Mouse (Mus musculus) lung, adult 18-20 months (tissue): ENCODE measurements around the gene Usp21.

Experiments used
- DNase-seq, 2 experiments: peaks; one replicate each; pipeline ENCODE4 v3.0.0; 2022; ENCODE audit warnings: mixed read lengths in 2 of 2

The Usp21 gene

DNA sequence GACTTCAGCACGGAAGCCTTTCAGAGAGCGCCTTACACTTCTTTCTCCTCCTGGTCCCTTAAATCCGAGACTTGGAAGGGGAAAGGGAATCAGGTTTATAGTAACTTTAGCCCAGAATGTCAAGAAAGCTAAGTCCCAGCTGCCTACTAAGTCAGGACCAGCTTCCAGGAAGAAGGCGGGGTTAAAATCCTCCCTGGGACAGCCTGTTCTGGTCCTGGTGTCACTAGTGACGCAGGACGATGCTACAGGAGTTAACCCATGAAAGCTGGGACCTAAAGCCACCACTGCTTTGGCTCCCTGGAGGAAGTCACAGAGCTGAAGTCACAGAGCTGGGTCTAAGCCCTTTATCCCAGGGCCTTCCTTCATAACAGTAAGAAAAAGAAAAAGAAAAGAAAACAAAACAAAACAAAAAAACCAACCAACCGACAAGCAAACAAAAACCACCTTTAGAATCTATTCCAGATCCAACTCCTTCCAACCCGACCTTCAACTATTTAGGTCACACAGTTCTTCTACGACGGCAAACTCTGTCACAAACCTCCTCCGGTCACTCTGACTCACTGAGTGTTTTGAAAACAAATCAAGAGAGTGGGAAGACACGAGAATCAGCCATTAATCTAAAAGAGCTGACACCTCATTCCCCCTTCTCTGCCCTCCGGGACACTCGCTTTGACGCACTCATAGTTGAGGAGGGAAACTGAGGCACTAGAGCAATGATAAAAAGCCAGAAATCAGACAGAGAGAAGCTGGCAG is 47.6 kb downstream of the Usp21 start:
- peak; percentile 35 to 65 for DNase-seq

DNA sequence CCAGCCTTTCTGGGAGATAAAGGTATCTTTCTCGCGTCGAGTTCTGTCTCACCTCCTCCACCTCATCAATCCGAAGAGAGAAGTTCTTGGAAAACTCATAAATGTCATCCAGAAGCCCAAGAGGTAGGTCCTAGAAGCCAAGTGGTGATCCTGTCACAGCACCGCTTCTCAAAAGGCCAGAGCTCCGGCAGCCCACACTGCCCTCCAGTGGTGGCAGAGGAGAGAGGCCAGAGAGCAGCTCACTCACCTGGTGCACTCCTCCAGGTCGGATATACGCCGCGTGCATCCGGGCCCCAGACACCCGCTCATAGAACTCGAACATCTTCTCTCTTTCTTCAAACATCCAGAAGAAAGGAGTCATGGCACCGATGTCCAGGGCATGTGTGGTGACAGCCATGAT is 49.3 kb downstream of the Usp21 start:
- DNase-seq, result peak; percentile 68 to 73

DNA sequence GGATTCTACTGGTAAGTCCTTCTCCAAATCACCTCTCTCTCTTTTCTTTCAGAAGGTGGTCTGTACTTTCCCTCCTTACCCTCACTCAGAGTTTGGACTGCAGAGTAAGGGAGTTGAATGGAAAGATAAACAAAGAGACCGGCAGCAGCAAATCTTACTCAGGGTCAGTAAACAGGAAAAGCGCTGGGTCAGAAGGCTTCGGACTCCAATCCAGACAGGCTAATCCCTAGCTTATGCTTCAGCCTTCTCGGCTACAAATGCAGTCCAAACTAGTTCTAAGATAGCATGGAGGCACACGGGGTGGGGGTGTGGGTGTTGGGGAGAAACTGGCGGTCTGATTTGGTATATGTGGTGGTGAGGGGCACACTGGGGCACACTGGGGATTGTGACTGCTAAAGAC is 50.4 kb downstream of the Usp21 start:
- DNase-seq, result no peak

DNA sequence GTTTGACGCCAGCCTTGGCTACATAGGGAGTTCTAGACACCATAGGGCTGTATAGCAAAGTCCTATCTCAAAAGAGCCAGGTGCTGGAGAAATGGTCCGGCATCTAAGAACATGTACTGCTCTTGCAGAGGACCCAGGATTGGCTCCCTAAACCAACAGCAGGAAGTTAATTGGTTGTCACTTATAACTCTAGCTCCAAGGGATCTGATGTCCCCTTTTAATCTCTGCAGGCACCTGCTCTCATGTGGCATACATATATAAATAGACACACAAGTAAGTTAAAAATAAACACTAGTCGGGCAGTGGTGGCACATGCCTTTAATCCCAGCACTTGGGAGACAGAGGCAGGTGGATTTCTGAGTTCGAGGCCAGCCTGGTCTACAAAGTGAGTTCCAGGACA is 52.0 kb downstream of the Usp21 start:
- DNase-seq, result no peak

DNA sequence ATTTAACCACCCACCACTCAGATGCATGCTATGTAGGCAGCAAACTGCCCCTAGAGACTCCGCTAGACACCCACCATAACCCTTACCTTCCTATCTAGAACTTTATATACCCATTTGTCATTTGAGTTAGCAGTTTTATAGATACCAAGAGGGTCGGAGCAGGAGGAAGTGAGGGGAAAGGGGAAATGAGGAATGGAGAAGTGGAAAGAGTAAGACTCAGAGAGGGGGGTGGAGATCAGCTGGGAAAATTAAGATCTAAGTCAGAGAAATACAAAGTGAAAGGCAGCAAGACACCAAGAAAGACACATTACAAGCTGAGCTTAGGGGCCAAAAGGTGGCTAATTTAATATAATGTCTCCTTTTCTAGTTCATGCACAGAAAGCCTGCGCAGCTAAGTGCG is 53.3 kb downstream of the Usp21 start:
- DNase-seq, result no peak

DNA sequence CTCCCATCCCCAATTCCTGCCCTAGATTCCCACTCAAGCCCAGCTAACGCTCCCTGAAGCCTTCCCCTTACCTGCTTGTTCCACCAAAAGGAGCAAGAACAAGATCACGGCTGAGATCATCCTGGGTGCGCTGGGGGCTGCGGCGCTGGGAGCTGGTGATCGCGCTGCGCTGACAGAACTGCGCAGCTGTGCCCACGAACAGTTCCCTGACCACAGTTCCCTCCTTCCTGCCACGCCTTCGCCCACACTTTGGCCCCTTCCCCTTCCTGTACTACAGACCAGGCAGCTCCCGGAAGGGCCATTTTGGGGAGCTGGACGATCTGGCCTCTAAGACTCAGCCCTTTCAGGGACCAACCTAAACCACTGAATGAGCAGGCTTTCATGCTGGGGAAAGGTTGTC is 53.7 kb downstream of the Usp21 start, which contains the start of gene Fcer1g:
Gene Fcer1g (minus strand): TSS at position 240 of the 400 bp plus-strand sequence.
- DNase-seq, result peak in 1 of 2 experiments; percentile 70

DNA sequence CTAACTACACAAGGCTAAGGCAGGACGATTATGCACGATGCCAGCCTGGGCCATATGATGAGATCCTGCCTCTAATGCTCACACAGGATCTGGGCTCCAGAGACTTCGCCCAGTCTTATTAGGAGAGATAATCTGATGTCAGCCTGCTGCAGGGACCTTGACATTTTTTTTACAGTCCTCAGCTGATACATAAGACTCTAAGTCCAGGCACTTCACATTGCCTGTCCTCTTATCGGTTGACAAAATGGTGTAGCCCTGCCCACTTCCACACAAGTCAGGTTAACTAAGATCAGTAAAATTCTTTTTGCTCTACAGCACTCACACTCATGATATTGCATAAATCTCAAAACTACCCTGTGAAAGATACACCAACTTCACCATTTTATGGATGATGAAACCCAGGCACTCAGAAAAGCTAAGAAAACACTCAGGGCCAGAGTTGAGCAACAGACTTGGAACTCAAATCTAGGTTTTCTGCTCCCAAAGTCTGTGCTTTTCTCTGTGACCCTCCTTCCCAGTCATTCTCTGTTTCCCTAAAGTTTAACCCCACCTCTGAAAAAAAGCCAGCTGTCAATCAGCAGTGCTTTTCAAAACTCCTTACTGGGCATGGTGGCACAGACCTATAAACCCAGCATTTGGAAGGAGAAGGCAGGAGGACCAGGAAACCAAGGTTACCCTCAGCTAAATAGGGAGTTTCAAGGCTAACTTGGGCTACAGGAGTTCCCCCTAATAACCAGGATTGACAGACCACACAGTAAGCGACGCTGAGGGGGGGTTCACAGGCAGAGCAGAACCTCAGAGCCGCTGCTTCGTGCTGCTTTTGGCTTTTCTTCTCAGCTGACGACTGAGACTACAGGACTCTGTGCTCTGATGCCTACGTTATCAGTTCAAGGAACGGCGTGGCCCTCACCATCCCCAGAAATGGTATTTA is 54.7 kb downstream of the Usp21 start:
- DNase-seq, result peak; percentile 55 to 76

DNA sequence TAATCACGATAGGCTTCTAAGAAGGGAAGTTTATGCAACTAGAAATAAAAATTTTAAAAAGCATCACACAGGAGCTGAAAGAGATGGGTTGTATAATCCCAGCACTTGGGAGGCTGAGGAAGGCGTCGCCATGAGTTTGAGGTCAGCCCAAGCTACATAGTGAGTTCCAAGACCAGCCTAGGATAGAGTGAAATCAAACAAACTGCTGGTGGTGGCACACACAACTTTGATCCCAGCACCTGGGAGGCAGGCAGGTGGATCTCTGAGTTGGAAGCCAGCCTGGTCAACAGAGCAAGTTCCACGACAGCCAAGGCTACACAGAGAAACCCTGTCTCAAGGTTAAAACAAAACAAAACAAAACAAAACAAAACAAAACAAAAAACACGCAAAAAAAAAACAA is 55.4 kb downstream of the Usp21 start:
- no peak for DNase-seq
